Mouse (Mus musculus): Measurements from ENCODE around the gene Fgfr1op2. TPM values are rescaled to one million over a fixed set of nuclear protein-coding genes. Genes with fewer than 3 reads are reported as not detected.

The Fgfr1op2 gene
- polyA plus RNA-seq, 1 experiment from 2014 or later, result 95.4 TPM

DNA sequence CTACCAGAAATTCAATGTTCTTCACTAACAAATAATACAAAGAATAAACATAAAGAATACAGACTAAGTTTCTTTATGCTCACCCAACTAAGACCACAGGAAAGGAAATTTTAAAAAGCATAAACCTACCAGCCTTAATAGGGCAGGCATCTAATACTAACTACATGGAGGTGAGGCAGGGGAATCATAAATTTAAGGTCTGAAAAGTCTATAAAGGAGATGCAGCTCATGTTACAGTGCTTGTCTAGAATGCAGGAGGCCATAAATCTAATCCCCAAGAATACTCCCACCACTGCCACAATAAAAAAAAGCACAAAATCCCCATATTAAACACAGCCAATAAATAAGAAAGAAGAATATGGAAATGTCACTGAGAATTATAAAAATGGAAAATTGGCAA, 4.9 kb upstream of the Fgfr1op2 start:
- no peak overlapping the region for H3K4me3 ChIP-seq (replicated peaks; ENCODE audit: low read depth, low read length)
- ATAC-seq (replicated peaks; ENCODE audit: low FRiP score, low read depth), result no peak

DNA sequence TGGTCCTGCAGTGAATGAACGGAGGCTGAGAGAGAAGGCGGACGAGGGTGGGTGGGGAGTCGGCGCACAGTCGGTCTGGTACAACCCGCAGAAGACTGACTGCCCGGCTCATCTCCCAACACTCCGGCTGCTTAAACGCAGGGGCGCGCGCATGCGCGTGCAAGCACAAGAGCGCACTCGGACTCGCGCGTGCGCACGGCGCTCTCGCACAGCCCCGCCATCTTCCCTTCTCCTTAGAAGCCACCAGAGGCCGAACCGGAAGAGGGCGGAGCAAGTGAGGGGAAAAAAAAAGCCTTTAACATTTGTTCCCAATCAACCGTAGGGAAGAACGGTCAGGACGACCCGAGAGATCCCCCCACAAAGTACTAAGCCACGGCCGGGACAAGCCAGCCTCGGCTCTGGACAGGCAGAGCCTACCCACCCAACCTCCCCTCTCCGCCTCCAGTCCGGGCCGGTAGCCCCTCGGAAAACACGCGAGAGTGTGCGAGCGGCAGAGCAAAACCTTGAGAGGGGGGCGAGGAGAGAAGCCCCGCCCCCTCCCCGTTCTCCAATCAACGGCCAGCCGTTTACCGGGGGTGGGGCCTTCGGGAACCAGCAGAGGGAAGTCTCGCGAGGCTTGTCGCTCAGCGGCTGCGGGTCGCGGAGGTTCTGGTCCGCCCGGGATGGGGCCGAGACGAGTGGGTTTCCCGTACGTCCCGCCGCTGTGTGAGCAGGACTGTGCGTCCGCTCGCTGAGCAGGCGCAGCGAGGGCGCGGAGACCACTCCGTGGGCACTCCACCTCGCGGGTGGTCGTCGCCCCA, 507 bp downstream of the Fgfr1op2 start, which contains the start of gene Ints13:
Gene Ints13 (minus strand): TSS at position 526 of the 800 bp plus-strand sequence.
- H3K4me1 ChIP-seq (replicated peaks; ENCODE audit: insufficient read depth, low read length), result 0 out of 2 replicates have a peak, but pooled peaks cover 6% of the 10 kb centered on the region
- DNase-seq (ENCODE audit: low spot score), result peak; percentile 99
- no peaks in the 10 kb centered on the region for H3K27me3 ChIP-seq (ENCODE audit: insufficient read depth, low read length)
- peak within 1 kb of the TSS; percentile 89 for H3K9ac ChIP-seq (ENCODE audit: low read depth, low read length)
- no peaks in the 10 kb centered on the region for H3K9me3 ChIP-seq (replicated peaks; ENCODE audit: low read length)
- H3K4me2 ChIP-seq (ENCODE audit: low read length), result peak within 1 kb of the TSS; percentile 76
- under 1% methylated on average over 77 of the region's 77 CpGs for WGBS
- peak within 1 kb of the TSS; percentile 95 for H3K27ac ChIP-seq
- H3K4me3 ChIP-seq (replicated peaks; ENCODE audit: low read depth, low read length), result peak within 1 kb of the TSS; percentile 69
- peak; percentile 12; the same call in 1 of the 2 replicates for TF ChIP-seq CTCF (IDR thresholded peaks at IDR 0.05; ENCODE audit: low read depth)
- H3K36me3 ChIP-seq (ENCODE audit: insufficient read depth, low read length), result no peaks in the 10 kb centered on the region
- peak; percentile 95 for ATAC-seq (replicated peaks; ENCODE audit: low FRiP score, low read depth)

More for the DNA sequence above, 4.9 kb upstream of the Fgfr1op2 start:
- peak; percentile 74 for DNase-seq (ENCODE audit: low spot score)
- H3K4me2 ChIP-seq (ENCODE audit: low read length), result no peak overlapping the region
- H3K36me3 ChIP-seq (ENCODE audit: insufficient read depth, low read length), result no peaks in the 10 kb centered on the region
- TF ChIP-seq CTCF (IDR thresholded peaks at IDR 0.05; ENCODE audit: low read depth), result no peak
- H3K9me3 ChIP-seq (replicated peaks; ENCODE audit: low read length), result no peaks in the 10 kb centered on the region
- no peaks in the 10 kb centered on the region for H3K27me3 ChIP-seq (ENCODE audit: insufficient read depth, low read length)
- 0 out of 2 replicates have a peak, but pooled peaks cover 6% of the 10 kb centered on the region for H3K4me1 ChIP-seq (replicated peaks; ENCODE audit: insufficient read depth, low read length)
- no peak overlapping the region for H3K27ac ChIP-seq
- H3K9ac ChIP-seq (ENCODE audit: low read depth, low read length), result no peak overlapping the region

DNA sequence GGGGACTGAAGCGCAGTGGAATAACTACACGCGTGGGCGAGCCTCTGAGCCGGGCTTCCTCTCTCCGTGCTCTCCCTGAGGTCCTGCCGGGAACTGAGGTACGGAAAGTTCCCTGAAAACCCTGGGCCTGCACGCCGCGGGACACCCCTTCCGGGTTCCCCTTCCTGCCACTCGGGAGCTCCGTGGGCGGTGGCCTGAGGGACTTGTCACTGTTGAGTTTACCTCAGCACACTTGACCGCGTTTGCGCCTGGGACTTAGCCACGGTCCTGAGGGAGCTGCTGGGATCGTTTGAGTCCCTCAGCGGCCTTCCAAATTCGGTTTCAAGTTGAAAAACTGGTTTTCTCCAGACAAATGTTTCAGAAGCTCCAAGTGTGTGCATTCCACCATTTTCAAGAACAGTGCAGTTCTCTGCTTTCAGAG, 1.1 kb downstream of the Fgfr1op2 start:
- H3K9me3 ChIP-seq (replicated peaks; ENCODE audit: low read length), result no peaks in the 10 kb centered on the region
- H3K4me1 ChIP-seq (replicated peaks; ENCODE audit: insufficient read depth, low read length), result 0 out of 2 replicates have a peak, but pooled peaks cover 6% of the 10 kb centered on the region
- H3K9ac ChIP-seq (ENCODE audit: low read depth, low read length), result peak overlapping the region; percentile 89
- peak; percentile 76 for DNase-seq (ENCODE audit: low spot score)
- H3K27me3 ChIP-seq (ENCODE audit: insufficient read depth, low read length), result no peaks in the 10 kb centered on the region
- no peaks in the 10 kb centered on the region for H3K36me3 ChIP-seq (ENCODE audit: insufficient read depth, low read length)
- under 1% methylated on average over 20 of the region's 22 CpGs for WGBS
- H3K4me3 ChIP-seq (replicated peaks; ENCODE audit: low read depth, low read length), result peak overlapping the region; percentile 69
- TF ChIP-seq CTCF (IDR thresholded peaks at IDR 0.05; ENCODE audit: low read depth), result no peak
- peak overlapping the region; percentile 67 for H3K4me2 ChIP-seq (ENCODE audit: low read length)
- peak overlapping the region; percentile 95 for H3K27ac ChIP-seq
- peak; percentile 48 for ATAC-seq (replicated peaks; ENCODE audit: low FRiP score, low read depth)

DNA sequence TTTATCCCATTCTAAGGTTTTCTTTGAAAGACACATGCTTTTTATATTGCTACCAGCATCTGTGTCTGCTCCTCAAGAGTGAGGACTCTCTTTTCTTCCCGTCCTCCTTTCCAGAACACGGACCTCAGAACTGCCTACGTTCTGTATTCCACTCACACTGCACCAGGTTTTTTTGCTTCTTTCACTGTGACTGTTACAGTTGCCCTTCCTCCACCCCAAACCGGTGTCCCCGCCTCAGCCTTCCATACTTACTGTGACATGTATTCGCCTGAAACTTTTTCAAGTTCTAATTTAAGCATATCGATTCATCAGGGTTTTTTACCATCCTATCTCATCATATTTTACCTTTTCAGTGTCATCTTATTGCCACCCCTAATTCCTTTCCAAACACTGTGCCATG, 1.6 kb downstream of the Fgfr1op2 start:
- WGBS, result 6% methylated on average over 7 of the region's 7 CpGs
- no peaks in the 10 kb centered on the region for H3K9me3 ChIP-seq (replicated peaks; ENCODE audit: low read length)
- peak overlapping the region; percentile 67 for H3K4me2 ChIP-seq (ENCODE audit: low read length)
- peak overlapping the region; percentile 95 for H3K27ac ChIP-seq
- peak overlapping the region; percentile 69 for H3K4me3 ChIP-seq (replicated peaks; ENCODE audit: low read depth, low read length)
- peak; percentile 43 for DNase-seq (ENCODE audit: low spot score)
- no peaks in the 10 kb centered on the region for H3K36me3 ChIP-seq (ENCODE audit: insufficient read depth, low read length)
- ATAC-seq (replicated peaks; ENCODE audit: low FRiP score, low read depth), result no peak
- H3K4me1 ChIP-seq (replicated peaks; ENCODE audit: insufficient read depth, low read length), result 0 out of 2 replicates have a peak, but pooled peaks cover 6% of the 10 kb centered on the region
- no peak for TF ChIP-seq CTCF (IDR thresholded peaks at IDR 0.05; ENCODE audit: low read depth)
- H3K9ac ChIP-seq (ENCODE audit: low read depth, low read length), result peak overlapping the region; percentile 89
- no peaks in the 10 kb centered on the region for H3K27me3 ChIP-seq (ENCODE audit: insufficient read depth, low read length)

DNA sequence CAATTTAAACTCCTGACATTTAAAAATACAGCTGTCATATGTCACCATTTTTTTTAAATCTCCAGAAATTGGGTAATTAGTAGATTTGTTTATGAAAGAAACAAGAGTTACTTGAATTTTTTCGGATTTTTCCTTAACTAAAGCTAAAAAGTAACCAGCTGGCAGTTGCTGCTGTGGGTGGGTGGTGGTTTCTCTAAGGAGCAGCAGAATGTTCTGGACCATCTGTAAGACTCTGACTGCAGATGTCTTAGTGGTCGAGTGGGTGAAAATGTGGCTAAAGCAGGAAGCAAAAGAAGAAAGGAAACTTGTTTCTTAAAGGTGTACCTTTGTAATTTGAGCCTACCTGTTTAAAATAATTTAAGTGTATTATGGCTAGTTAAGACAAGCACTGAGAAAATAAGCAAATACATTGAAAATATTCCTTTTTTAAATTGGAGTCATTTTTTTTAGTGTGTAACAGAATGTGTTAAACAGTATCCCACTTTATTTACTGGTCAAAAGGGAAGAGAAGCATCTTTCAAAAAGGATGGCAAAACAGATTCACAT, 3.5 kb downstream of the Fgfr1op2 start:
- H3K4me2 ChIP-seq (ENCODE audit: low read length), result no peak overlapping the region
- ATAC-seq (replicated peaks; ENCODE audit: low FRiP score, low read depth) (no peak), DNase-seq (ENCODE audit: low spot score) (no peak)
- H3K9me3 ChIP-seq (replicated peaks; ENCODE audit: low read length), result no peaks in the 10 kb centered on the region
- H3K4me1 ChIP-seq (replicated peaks; ENCODE audit: insufficient read depth, low read length), result 0 out of 2 replicates have a peak, but pooled peaks cover 6% of the 10 kb centered on the region
- H3K27me3 ChIP-seq (ENCODE audit: insufficient read depth, low read length), result no peaks in the 10 kb centered on the region
- no peak overlapping the region for H3K9ac ChIP-seq (ENCODE audit: low read depth, low read length)
- H3K27ac ChIP-seq, result no peak overlapping the region
- H3K4me3 ChIP-seq (replicated peaks; ENCODE audit: low read depth, low read length), result no peak overlapping the region
- H3K36me3 ChIP-seq (ENCODE audit: insufficient read depth, low read length), result no peaks in the 10 kb centered on the region
- WGBS, result 31% methylated on average over 2 of the region's 2 CpGs
- TF ChIP-seq CTCF (IDR thresholded peaks at IDR 0.05; ENCODE audit: low read depth), result no peak

DNA sequence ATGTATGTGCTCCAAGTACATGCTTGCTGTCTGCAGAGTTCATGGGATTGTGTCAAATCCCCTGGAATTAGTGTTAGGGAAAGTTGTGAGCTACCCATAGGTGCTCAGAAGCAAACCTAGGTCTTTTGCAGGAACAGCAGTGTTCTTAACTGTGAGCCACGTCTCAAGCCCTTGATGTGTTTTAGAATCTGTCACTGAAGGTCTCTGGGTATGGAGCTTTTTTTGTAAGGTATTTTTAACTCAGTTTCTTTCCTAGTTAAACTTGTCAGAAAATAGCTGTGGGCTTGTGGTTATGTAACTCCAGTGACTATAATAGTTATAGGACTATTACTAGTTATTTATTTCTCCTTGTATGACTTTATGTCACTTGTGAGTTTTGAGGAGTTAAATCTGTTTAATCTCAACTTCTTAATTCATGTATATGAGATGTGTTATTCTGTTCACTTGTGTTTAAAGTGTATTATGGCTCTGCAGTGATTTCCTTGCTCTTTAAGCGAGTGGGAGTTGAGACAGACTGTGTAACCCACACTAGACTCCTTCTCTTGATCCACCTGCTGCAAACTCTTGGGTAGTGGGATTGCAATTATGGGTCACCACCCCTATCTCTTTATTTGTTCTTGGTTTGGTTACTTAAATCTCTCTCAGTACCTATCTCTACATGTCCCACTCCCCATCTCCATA, 6.5 kb downstream of the Fgfr1op2 start:
- 72% methylated on average over 2 of the region's 2 CpGs for WGBS
- no peaks in the 10 kb centered on the region for H3K9me3 ChIP-seq (replicated peaks; ENCODE audit: low read length)
- no peak for TF ChIP-seq CTCF (IDR thresholded peaks at IDR 0.05; ENCODE audit: low read depth)
- no peak overlapping the region for H3K9ac ChIP-seq (ENCODE audit: low read depth, low read length)
- no peaks in the 10 kb centered on the region for H3K4me1 ChIP-seq (replicated peaks; ENCODE audit: insufficient read depth, low read length)
- H3K27me3 ChIP-seq (ENCODE audit: insufficient read depth, low read length), result no peaks in the 10 kb centered on the region
- ATAC-seq (replicated peaks; ENCODE audit: low FRiP score, low read depth), result no peak
- DNase-seq (ENCODE audit: low spot score), result no peak
- no peak overlapping the region for H3K27ac ChIP-seq
- H3K4me3 ChIP-seq (replicated peaks; ENCODE audit: low read depth, low read length), result no peak overlapping the region
- H3K36me3 ChIP-seq (ENCODE audit: insufficient read depth, low read length), result peaks cover 4% of the 10 kb centered on the region
- no peak overlapping the region for H3K4me2 ChIP-seq (ENCODE audit: low read length)

Data from kidney, postnatal 0 days (tissue).